Mouse (Mus musculus) T-helper 17 cell (primary cell): Measurements from ENCODE around the gene Cemip.

Experiments used
- in situ Hi-C, 2 experiments: fragments of 300-600 bp; cut with MboI, MseI; formaldehyde crosslinking; loops; 1 replicate in 1 of 2; 2 replicates in 1 of 2; pipeline ENCODE4 v1.15.1; 2025; ENCODE audit warnings: high pct_unique_total_duplicates in 2 of 2

Gene Cemip

GRCm38 (mm10) chr7:84086039-84086829, at the start of gene Cemip:
TSS of gene Cemip (minus strand) at chr7:84086502.
- in situ Hi-C loops, result loop anchor here (5.0 kb wide), 3 partner anchors 174 to 191 kb away; no protein-coding TSS in a partner anchor

- in situ Hi-C loops, result loop anchor here in 1 of 2 experiments (10.0 to 25.0 kb wide), 2 partner anchors 555 to 612 kb away; partner anchors contain the start of gene Zfand6
These were observed 46.4 kb upstream of the Cemip start for GRCm38 (mm10) chr7:84132704-84133103.

GRCm38 (mm10) chr7:84131736-84132135, 45.4 kb upstream of the Cemip start:
- in situ Hi-C loops, result loop anchor here in 1 of 2 experiments (10.0 to 25.0 kb wide), 2 partner anchors 556 to 613 kb away; partner anchors contain the start of gene Zfand6

- in situ Hi-C loops, result loop anchor here (10.0 to 25.0 kb wide), 2 partner anchors 559 to 1924 kb away; partner anchors contain the start of gene Zfand6 (in 1 of the 2)
These were observed 42.4 kb upstream of the Cemip start for GRCm38 (mm10) chr7:84128661-84129060.

- in situ Hi-C loops, result loop anchor here (10.0 to 25.0 kb wide), 2 partner anchors 562 to 1921 kb away; partner anchors contain the start of gene Zfand6 (in 1 of the 2)
These were observed 39.4 kb upstream of the Cemip start for GRCm38 (mm10) chr7:84125730-84126129.

- in situ Hi-C loops, result loop anchor here (5.0 to 10.0 kb wide), 2 partner anchors 44 to 1919 kb away; no protein-coding TSS in a partner anchor
These were observed 37.3 kb upstream of the Cemip start for GRCm38 (mm10) chr7:84123651-84124050.

- in situ Hi-C loops, result loop anchor here (5.0 to 10.0 kb wide), 2 partner anchors 46 to 1917 kb away; no protein-coding TSS in a partner anchor
These were observed 35.5 kb upstream of the Cemip start for GRCm38 (mm10) chr7:84121778-84122177.

GRCm38 (mm10) chr7:84120142-84120760, 33.9 kb upstream of the Cemip start:
- in situ Hi-C loops, result loop anchor here (5.0 to 10.0 kb wide), 2 partner anchors 47 to 1915 kb away; no protein-coding TSS in a partner anchor

- in situ Hi-C loops, result loop anchor here (5.0 to 10.0 kb wide), 2 partner anchors 48 to 1915 kb away; no protein-coding TSS in a partner anchor
These were observed 33.2 kb upstream of the Cemip start for GRCm38 (mm10) chr7:84119216-84120105.

GRCm38 (mm10) chr7:84117543-84118122, 31.3 kb upstream of the Cemip start:
- in situ Hi-C loops, result no loop called here

GRCm38 (mm10) chr7:84116621-84117542, 30.6 kb upstream of the Cemip start:
- in situ Hi-C loops, result no loop called here

GRCm38 (mm10) chr7:84115385-84115784, 29.1 kb upstream of the Cemip start:
- in situ Hi-C loops, result no loop called here

GRCm38 (mm10) chr7:84114775-84115174, 28.5 kb upstream of the Cemip start:
- in situ Hi-C loops, result no loop called here

GRCm38 (mm10) chr7:84113035-84113390, 26.7 kb upstream of the Cemip start:
- in situ Hi-C loops, result no loop called here

GRCm38 (mm10) chr7:84112351-84113034, 26.2 kb upstream of the Cemip start:
- in situ Hi-C loops, result no loop called here

GRCm38 (mm10) chr7:84111716-84112350, 25.5 kb upstream of the Cemip start:
- in situ Hi-C loops, result no loop called here

GRCm38 (mm10) chr7:84106942-84107341, 20.6 kb upstream of the Cemip start:
- in situ Hi-C loops, result no loop called here

GRCm38 (mm10) chr7:84102589-84102988, 16.3 kb upstream of the Cemip start:
- in situ Hi-C loops, result no loop called here

GRCm38 (mm10) chr7:84100672-84101071, 14.4 kb upstream of the Cemip start:
- in situ Hi-C loops, result no loop called here
